Mouse (Mus musculus): ENCODE measurements around the gene Hist1h1e.
A peak's percentile ranks its signal among the peaks of the same experiment; 100 is the strongest.
"Not testable (repeated sequence)": the region's sequence is repeated elsewhere in the genome, so short reads cannot be mapped to it uniquely, and the experiment has no call there.

Hist1h1e gene

DNA sequence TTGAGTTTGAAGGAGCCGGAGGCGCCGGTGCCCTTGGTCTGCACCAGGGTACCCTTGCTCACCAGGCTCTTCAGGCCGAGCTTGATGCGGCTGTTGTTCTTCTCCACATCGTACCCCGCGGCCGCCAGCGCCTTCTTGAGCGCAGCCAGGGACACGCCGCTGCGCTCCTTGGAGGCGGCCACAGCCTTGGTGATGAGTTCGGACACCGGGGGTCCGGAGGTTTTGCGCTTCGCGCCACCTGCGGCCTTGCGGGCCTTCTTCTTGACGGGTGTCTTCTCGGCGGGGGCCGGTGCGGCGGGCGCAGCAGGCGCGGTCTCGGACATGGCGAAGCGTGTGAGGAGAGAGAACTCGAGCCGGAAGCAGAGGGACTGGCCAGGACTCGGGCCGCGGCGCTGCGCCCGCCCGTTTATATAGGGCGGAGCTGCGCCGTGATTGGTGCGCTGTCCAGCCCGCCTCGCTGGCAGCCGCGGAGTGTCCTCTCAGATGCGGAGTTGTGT is at the start of gene Hist1h1e:
TSS of gene Hist1h1e (minus strand) at position 384 of the 497 bp plus-strand sequence.
- DNase-seq = peak; percentile 94

DNA sequence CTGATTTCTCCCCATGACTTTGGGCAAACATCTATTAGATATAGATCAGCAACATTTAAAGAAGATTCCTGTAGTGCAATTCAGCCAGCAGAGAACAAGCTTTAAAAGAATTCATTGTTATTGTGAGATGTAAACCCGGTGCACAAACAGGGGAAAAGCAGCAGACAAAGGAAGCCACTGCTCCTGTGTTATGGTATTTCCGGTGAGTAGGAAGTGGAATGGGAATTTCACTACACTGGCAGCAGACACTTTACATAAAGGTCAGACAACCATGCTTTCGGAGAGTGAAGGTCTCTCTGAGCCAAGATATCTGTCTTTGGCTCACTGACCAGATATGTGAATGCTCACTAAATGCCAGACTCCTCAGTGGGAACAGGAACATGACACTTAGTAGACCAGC is 40.2 kb upstream of the Hist1h1e start:
- DNase-seq = no peak

DNA sequence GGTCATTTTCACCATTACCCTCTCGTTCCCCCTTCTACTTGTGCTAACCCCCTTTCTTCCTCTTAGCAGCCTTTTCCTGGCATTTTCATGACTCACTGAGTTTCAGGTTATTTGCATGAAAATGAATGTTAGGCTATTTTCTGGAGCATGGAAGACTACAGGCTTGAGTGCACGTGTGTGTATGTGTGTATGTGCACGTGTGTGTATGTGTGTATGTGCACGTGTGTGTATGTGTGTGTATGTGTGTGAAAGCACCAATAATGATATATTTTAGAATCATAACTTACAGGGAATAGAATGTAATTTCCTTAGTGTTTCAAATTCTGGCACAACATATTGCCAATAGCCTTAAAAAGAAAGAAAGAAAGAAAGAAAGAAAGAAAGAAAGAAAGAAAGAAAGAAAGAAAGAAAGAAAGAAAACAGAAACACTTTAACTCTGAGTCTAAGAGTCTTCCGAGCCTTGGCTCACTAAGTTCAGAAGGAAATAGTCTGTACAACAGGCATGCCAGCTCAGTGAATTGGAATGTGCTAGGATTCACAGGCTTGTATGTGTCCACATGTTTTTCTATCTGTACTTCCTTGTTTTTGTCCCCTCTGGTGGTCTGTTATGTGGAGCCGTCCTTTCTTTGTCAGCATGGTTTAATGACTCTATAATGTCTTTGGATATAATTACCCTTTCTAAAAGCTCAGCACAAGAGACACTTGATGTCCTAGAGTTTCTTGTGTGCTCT is 37.4 kb upstream of the Hist1h1e start:
- DNase-seq = no peak

DNA sequence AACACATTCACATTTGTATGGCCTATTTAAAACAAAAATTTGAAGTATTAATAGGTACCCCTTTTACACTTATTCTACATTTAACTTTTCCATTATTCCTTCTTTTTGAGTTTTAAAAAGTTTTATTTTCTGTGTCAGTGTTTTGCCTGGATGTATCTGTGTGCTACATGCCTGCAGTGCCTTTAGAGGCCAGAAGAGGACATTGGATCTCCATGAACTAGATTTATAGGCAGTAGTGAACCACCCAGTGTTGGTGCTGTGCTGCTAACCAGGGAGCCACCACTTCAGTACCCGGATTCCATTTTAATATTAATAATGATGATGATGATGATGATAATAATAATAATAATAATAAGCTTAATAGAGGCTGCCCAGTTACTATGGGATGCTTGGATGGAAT is 8.3 kb upstream of the Hist1h1e start:
- peak; percentile 17 for DNase-seq

DNA sequence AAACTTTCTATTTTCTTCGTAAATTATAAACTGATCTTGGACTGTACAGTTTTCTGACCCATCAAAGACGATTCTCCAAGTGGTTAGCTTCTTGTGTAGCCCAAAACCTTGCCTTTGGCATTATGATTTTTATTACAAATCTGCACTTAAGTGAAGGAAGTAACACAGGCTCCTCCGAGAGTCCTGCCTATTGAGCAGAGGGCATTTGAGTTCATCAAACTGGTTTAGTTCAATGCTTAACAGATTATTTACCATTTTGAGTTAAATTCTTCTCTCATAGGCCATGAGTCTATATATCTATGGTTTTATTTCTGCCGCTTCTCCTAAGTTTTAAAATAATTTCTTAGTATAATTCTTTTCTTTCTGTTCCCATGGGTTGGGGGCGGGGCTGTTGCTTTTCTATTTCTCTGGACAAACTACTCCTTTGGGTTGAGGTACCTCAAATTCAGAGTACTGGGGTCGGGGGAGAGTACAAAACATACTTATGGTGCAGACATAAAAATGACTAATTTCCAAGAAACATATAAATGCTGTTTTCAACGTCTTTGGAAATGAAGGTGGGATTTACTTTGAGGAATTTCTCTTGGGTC is 598 bp upstream of the Hist1h1e start:
- DNase-seq = peak; percentile 10

DNA sequence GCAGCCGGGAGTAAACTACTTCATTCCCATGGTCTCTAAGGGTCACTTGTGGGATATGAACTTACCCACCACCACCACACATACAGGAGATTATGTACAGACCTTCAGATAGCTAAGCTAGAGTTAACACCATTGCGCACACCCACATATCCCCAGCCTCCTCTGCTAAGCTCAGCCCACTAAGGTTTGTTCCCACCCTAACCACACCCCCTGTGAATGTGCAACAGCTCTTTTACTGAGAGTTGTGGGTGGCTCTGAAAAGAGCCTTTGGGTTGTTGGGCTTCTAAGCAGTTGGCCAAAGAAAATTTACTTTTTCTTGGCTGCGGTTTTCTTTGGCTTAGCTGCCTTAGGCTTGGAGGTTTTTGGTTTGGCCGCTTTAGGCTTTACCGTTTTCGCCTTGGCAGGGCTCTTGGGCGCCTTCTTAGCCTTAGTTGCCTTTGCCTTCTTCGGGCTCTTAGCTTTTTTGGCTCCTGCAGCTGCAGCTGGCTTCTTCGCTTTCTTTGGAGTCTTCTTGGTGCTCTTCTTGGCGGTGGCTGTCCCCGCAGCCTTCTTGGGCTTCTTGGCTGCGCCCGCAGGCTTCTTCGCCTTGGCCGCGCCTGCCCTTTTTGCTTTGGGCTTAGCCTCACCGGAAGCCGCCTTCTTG is 705 bp downstream of the Hist1h1e start:
- DNase-seq = peak; percentile 79

GRCm38 (mm10) chr13:23620733-23621531 is 1.4 kb downstream of the Hist1h1e start, which contains the start of gene Hist1h2be:
Gene Hist1h2be, minus strand, starts transcription at chr13:23621124.
- peak; percentile 82 for DNase-seq

DNA sequence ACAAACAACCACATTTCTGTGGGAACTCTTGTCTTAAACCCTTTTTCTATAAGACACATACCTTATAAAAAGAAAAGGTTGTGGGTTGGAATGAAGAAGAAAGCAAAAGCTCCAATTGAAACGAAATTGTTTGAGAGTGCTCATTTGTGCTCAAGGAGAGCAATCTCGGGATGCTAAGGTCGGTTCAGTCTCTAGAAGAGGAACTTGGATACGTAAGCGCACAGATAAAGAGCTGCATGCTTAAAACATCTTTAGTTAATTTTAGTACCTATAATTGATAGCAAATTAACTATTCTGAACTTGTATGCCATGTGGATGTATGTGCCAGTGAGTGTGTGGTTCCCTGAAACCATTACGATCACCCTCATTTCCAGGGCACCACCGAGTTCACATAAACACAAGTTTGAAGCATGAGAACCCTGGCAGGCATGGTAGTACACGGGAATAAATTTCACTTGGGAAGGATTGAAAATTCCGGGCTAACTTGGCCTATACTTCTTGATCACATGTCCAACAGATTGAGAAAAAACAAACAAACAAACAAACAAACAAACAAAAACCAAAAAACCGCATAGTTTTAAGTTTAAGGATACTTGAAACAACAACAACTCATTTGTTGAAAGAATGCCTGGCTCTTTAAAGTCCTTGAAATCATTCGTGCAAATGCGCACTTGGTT is 2.2 kb downstream of the Hist1h1e start:
- no peak for DNase-seq

DNA sequence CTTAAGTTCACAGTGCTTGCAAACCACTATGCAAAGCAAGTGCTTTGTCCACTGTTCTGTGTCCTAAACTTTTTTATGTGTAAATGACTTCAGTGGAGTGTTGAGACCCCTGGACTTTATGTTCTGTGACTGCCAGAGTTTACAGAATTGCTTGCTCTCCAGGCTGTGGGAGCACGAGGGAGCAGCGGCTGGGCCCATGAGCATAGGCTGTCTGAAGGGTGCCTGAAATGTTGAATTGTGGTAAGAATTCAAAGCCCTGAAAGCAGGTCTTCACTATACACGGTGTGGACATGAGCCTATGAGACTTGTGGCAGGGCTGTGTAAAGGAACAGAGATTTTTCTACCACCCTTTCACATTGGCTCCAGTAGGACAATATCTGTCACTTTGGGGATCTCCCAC is 10.7 kb downstream of the Hist1h1e start:
- DNase-seq = no peak

DNA sequence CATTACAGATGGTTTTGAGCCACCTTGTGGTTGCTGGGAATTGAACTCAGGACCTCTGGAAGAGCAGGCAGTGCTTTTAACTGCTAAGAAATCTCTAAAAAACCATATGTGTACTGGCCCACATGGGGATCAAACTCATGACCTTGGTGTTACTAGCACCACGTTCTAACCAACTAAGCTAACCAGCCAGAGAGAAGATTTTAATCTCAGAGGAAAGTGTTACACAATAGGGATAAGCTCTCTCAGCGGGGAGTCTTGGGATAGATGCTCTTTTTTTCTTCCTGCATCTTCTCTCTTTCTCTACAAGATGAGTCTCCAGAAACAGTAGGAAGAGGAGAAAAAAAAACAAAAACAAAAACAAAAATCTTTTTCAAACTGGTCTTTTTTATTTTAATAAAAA is 12.0 kb downstream of the Hist1h1e start:
- no peak for DNase-seq

GRCm38 (mm10) chr13:23609844-23610243 is 12.5 kb downstream of the Hist1h1e start:
- DNase-seq = no peak

DNA sequence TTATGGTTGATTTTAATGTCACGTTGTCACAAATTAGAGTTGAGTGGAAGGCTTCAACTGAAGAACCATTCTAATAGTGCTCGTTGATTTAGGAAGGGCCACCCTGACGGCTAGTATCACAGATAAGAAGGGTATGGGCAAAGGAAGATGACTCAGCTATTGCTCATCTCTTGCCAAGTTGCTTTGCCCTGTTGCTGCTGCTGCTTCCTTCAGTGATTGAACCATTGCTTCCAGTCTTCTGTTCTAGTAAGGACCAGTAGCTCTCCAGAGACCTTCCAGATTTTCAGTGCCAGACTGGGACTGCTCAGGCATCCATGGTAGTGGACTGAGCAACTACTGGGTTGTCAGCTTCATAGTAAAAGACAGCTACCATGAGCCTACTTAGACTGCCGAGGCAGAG is 13.1 kb downstream of the Hist1h1e start:
- DNase-seq = no peak

GRCm38 (mm10) chr13:23605052-23605451 is 17.3 kb downstream of the Hist1h1e start:
- no peak for DNase-seq

GRCm38 (mm10) chr13:23604452-23604851 is 17.9 kb downstream of the Hist1h1e start:
- no peak for DNase-seq

GRCm38 (mm10) chr13:23603182-23603699 is 19.1 kb downstream of the Hist1h1e start:
- no peak for DNase-seq

- DNase-seq = peak; percentile 79
These were observed 24.4 kb downstream of the Hist1h1e start for GRCm38 (mm10) chr13:23597957-23598356.

- DNase-seq = no peak
These were observed 26.6 kb downstream of the Hist1h1e start for GRCm38 (mm10) chr13:23595622-23596372.

GRCm38 (mm10) chr13:23595185-23595584 is 27.2 kb downstream of the Hist1h1e start:
- DNase-seq = no peak

DNA sequence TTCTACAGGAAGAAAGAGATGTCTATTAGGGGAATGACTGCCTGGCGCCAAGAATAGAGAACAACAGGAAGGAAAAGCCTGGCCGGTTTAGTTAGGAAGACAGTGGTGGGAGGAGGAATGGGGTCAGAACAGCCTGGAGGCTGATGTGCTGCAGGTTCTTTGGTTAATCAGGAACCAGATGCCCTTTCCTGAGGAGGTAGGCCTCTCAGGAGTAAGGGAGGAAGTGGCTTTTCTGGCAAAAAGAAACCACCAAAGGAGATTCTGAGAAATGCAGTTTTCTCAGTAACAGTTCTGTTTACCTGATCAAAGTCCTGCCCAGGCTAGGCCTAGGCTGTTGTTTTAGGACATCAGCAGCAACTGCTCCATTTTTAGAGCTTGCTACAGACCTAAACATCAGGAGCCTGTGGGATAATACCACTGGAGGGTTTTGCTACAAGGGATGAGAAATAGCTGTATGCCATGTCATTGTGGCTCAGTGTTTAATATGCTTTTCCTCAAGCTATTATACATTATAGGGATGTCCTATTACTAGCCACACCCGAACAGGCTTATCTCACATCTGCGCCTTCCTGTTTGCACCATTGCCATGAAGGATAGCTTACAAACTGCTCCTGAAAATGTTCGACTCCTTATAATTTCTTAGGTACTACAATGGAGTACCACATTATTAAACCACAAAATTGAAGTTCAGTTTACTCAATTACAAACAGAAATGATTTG is 29.1 kb downstream of the Hist1h1e start:
- peak; percentile 42 for DNase-seq

- DNase-seq = no peak
These were observed 29.7 kb downstream of the Hist1h1e start for GRCm38 (mm10) chr13:23592614-23593013.

DNA sequence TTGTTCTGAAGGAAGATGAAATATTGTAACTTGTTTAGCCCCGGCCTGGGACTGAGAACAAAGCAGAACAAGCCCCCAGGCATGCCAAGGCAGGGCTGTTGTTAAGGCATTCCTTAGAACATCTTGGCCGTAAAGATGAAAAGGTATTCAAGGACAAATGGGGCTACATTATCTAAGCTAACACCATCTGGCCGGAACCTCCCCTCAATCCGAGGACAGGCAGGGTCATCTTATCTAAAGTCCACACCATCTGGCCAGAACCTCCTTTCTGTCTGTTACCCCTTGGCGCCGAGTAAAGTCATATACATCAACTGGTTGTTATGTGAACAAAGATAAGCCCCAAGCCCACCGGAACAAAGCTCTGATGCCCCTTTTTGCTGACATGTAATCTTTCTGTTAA is 30.5 kb downstream of the Hist1h1e start:
- DNase-seq = not testable (repeated sequence)
